Mouse (Mus musculus): ENCODE data around the gene Myo10. TPM values are rescaled to one million over a fixed set of nuclear protein-coding genes. Genes with fewer than 3 reads are reported as not detected.

Myo10 gene
- polyA plus RNA-seq, 1 experiment from 2014 or later, result 28.4 TPM

DNA sequence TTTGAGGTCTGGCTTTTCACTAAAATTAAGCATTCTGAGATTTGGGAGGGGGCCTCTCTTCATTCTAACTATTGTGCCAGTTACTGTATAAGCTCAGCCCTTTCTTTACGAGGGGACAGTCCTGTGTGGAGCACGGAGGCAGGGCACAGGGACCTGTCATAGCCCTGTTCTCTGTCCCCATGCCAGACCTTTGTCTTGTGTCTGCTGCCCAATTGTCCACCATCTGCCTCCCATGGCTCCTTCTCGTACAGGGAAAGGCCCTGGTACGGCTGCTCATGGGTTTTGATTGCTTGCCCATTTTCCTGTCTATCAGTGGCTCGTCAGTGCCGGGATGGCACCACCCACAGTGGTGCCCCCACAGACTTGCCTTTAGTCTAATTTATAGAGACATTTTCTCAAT, 74.3 kb downstream of the Myo10 start:
- Histone ChIP-seq H3K36me3 (peaks cover 3% of the 10 kb centered on the region), H3K4me1 (peaks cover 39% of the 10 kb centered on the region), H3K4me3 (no peak overlapping the region), H3K9ac (no peak overlapping the region), H3K27ac (no peak overlapping the region), H3K4me2 (no peak overlapping the region), H3K9me3 (no peaks in the 10 kb centered on the region), H3K27me3 (no peaks in the 10 kb centered on the region)
- no peak for ATAC-seq (ENCODE audit: insufficient number of reproducible peaks, low FRiP score, low TSS enrichment, low read depth)
- whole genome bisulfite sequencing, result 94% methylated on average over 6 of the region's 6 CpGs

DNA sequence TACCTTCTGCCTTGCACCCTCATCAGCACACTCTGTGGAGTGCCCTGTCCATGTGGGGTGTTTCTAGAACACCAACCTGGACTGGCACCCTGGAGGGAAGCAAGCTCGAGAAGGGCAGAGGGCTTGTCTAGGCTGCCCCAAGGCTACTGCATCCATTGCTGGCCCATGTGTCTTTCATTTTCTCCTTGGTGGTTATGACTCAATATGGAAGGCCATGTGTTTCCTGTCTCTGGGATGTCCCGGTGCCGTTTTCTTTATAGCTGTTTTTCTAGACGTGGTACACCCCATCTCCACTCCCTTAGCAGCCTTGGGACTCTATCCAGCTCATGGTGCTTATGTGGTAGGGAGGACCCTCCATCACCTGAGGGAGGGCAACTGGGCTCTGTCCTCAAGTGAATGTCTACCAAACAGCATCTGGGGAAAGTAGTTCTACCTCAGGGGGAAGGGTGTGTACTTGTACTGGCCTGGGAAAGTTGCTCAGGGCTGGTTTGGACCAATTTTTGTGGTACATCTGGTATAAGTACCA, 76.8 kb downstream of the Myo10 start:
- H3K9ac ChIP-seq, result no peak overlapping the region
- H3K4me3 ChIP-seq, result no peak overlapping the region
- peak; percentile 48; the same call in 1 of the 2 replicates for ATAC-seq (ENCODE audit: insufficient number of reproducible peaks, low FRiP score, low TSS enrichment, low read depth)
- 22% methylated on average over 4 of the region's 4 CpGs for WGBS
- H3K36me3 ChIP-seq, result peaks cover 14% of the 10 kb centered on the region
- no peaks in the 10 kb centered on the region for H3K9me3 ChIP-seq
- 0 out of 2 replicates have a peak overlapping the region, but pooled peaks have one; percentile 9 for H3K27ac ChIP-seq
- H3K4me2 ChIP-seq, result no peak overlapping the region
- H3K4me1 ChIP-seq, result peaks cover 17% of the 10 kb centered on the region; the same call in 1 of the 2 replicates
- no peaks in the 10 kb centered on the region for H3K27me3 ChIP-seq

DNA sequence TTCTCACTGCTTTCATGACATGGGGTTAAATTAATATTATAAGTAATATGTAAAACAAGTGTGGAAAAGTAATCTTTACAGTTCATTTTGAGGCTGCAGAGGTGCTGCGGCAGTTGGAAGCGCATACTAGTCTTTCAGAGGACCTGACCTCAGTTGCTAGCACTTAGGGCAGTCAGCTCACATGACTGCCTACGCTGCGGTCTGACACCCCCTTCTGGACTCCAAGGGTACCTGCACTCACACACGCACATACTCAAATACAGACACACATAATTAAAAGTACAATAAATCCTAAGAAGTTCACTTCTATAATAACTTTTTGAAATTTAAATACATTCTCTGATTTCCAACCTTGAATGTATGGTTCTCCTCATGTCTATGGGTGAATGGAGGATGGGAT, 80.3 kb downstream of the Myo10 start:
- no peaks in the 10 kb centered on the region for H3K27me3 ChIP-seq
- H3K36me3 ChIP-seq, result peaks cover 14% of the 10 kb centered on the region
- no peak overlapping the region for H3K4me3 ChIP-seq
- peaks cover 36% of the 10 kb centered on the region for H3K4me1 ChIP-seq
- H3K9ac ChIP-seq, result no peak overlapping the region
- H3K4me2 ChIP-seq, result no peak overlapping the region
- no peak overlapping the region for H3K27ac ChIP-seq
- 97% methylated on average over 5 of the region's 5 CpGs for WGBS
- ATAC-seq (ENCODE audit: insufficient number of reproducible peaks, low FRiP score, low TSS enrichment, low read depth), result no peak
- H3K9me3 ChIP-seq, result no peaks in the 10 kb centered on the region

DNA sequence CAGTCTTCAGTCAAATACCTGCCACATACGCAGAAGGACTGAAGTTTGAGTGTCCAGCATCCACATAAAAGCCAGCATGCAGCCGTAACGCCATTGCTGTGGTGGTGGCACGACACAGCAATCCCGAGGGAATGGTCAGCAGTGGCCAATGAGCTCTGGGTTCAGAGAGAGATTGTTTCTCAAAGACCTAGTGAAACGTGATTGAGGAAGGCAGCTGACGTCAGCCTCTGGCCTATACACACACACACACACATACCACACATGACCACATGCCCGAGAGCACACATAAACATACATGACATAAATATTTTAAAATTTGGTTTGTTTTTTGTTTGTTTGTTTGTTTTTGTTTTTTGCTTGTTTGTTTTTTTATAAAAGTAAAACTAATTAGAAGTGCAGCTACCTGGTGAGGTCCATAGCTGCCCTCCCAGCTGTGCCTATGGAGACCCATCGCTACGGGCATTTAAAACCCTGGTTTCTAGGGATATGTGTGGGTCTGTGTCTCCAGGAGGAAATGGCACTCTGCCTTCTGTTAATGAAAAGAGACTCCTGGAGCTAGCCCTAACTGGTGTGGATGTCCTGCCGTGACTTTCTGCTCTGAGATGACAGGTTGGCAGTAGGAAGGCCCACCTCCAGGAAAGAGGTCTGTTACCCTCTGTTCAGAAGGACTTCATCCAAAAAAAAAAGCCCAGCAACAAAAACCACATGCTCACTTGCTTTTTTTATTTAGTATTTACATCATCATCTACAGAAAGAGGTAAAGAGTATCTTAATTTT, 82.7 kb downstream of the Myo10 start:
- Histone ChIP-seq H3K27me3 (no peaks in the 10 kb centered on the region), H3K27ac (peak overlapping the region; percentile 50; the same call in 1 of the 2 replicates)

DNA sequence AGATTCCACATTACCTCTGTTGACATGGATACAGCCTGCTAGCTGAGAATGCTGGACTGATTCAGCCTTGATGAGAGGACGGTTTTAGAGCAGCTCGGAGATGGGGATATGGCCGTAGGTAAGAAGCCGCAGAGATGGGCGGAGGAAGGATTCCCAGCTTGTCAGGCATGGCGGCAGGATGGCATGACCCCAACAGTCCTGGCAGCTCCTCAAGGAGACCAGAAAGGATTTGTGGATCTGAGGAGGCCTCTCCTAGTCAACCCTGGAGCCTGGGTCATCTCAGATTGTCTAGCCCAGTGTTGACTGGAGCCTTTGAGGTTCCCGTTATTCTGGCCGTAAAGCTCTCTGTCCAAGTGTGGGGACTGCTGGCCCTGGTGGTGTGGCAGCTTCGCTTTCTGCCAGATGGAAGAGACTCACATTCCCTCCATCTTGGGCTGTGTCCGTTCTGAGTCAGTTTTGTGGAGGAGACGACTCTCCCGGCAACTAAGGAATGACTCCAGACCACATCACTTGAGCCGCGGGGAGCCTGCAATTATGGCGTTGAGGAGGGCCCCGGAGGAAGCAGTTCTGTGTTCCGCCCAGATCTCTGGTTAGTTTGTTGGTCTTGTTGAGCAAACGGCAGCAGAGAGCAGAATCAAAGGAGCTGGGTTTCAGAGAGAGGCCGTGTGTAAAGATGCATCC, 84.7 kb downstream of the Myo10 start:
- H3K9me3 ChIP-seq, result no peaks in the 10 kb centered on the region
- no peak for ATAC-seq (ENCODE audit: insufficient number of reproducible peaks, low FRiP score, low TSS enrichment, low read depth)

More for the DNA sequence above, 82.7 kb downstream of the Myo10 start:
- WGBS, result 68% methylated on average over 11 of the region's 11 CpGs
- peaks cover 14% of the 10 kb centered on the region for H3K36me3 ChIP-seq
- H3K9ac ChIP-seq, result no peak overlapping the region
- no peaks in the 10 kb centered on the region for H3K9me3 ChIP-seq
- H3K4me3 ChIP-seq, result no peak overlapping the region
- H3K4me1 ChIP-seq, result peaks cover 31% of the 10 kb centered on the region
- no peak overlapping the region for H3K4me2 ChIP-seq
- ATAC-seq (ENCODE audit: insufficient number of reproducible peaks, low FRiP score, low TSS enrichment, low read depth), result no peak

DNA sequence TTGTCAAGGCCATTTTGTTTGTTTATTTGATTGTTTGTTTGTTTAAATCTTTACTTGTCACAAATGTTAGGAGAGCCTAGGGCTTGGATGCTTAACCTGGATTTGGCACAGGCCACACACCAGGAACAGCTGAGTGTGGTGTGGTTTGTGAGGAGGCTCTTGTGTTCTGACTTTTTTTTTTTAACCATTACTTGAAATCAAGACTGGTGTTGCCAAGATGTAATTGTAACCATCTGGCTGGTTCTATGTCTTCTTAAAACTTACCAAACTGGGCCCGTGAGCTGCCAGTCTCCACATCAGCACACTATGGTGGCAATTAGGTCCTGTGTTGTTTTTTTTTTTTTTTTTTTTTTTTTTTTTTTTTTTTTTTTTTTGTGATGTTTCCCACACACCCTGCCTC, 85.6 kb downstream of the Myo10 start:
- H3K27ac ChIP-seq, result peak overlapping the region; percentile 63
- H3K27me3 ChIP-seq, result no peaks in the 10 kb centered on the region
- H3K9me3 ChIP-seq, result no peaks in the 10 kb centered on the region
- 29% methylated on average over 1 of the region's 1 CpGs for WGBS
- peaks cover 31% of the 10 kb centered on the region for H3K4me1 ChIP-seq
- H3K36me3 ChIP-seq, result peaks cover under 1% of the 10 kb centered on the region
- H3K4me2 ChIP-seq, result no peak overlapping the region
- H3K4me3 ChIP-seq, result no peak overlapping the region
- ATAC-seq (ENCODE audit: insufficient number of reproducible peaks, low FRiP score, low TSS enrichment, low read depth), result no peak
- H3K9ac ChIP-seq, result no peak overlapping the region

More for the DNA sequence above, 84.7 kb downstream of the Myo10 start:
- Histone ChIP-seq H3K4me1 (peaks cover 31% of the 10 kb centered on the region), H3K4me3 (no peak overlapping the region), H3K27ac (peak overlapping the region; percentile 63), H3K4me2 (no peak overlapping the region; the same call in 1 of the 2 replicates), H3K36me3 (peaks cover 9% of the 10 kb centered on the region), H3K9ac (no peak overlapping the region), H3K27me3 (no peaks in the 10 kb centered on the region)
- 55% methylated on average over 19 of the region's 19 CpGs for WGBS

DNA sequence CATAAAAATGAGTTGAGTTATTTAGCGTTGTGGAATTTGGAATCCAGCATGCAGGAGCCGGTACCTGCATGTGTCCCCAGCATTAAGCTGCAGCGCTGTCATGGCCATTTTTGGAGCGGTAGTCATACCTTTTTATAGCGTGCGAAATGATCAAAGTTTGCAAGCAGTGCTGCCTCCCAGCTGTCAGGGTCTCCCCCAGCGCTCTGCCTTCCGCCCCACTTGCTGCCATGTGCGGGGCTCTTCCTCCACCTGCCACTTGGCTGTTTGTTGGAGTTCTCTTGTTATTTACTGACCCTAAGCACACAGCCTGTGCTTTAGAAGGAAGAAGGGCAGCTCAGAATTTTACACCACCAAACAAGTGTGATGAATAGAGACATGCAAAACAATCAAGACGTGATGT, 88.6 kb downstream of the Myo10 start:
- peaks cover 34% of the 10 kb centered on the region for H3K4me1 ChIP-seq
- no peaks in the 10 kb centered on the region for H3K27me3 ChIP-seq
- no peak overlapping the region for H3K4me2 ChIP-seq
- no peak overlapping the region for H3K27ac ChIP-seq
- no peak overlapping the region for H3K9ac ChIP-seq
- WGBS, result 48% methylated on average over 10 of the region's 10 CpGs
- H3K4me3 ChIP-seq, result no peak overlapping the region
- no peak for ATAC-seq (ENCODE audit: insufficient number of reproducible peaks, low FRiP score, low TSS enrichment, low read depth)
- H3K9me3 ChIP-seq, result no peaks in the 10 kb centered on the region
- no peaks in the 10 kb centered on the region; the same call in 1 of the 2 replicates for H3K36me3 ChIP-seq

DNA sequence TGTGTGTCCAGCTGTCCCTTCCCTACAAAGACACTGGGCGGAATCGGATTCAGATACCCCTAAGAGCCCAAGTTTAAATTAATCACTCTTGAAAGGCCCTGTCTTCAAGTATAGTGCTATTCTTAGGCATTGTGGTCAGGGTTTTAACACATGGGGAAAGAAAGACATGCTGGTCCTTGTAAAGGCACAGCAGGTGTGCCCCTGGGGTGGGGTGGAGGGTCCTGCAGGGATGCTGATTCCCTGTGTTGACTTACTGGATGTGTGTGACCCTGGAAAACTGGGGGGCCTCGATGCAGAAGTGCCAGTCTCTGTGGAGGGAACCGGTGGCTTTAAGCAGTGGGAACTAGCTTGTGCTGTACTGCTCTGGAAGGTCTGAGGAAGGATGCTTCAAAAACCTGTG, 90.6 kb downstream of the Myo10 start:
- no peak overlapping the region for H3K4me3 ChIP-seq
- H3K27me3 ChIP-seq, result no peaks in the 10 kb centered on the region
- H3K4me2 ChIP-seq, result no peak overlapping the region
- no peaks in the 10 kb centered on the region for H3K9me3 ChIP-seq
- H3K36me3 ChIP-seq, result no peaks in the 10 kb centered on the region
- H3K27ac ChIP-seq, result no peak overlapping the region
- no peak for ATAC-seq (ENCODE audit: insufficient number of reproducible peaks, low FRiP score, low TSS enrichment, low read depth)
- no peak overlapping the region for H3K9ac ChIP-seq
- H3K4me1 ChIP-seq, result peaks cover 16% of the 10 kb centered on the region
- WGBS, result 72% methylated on average over 4 of the region's 4 CpGs

DNA sequence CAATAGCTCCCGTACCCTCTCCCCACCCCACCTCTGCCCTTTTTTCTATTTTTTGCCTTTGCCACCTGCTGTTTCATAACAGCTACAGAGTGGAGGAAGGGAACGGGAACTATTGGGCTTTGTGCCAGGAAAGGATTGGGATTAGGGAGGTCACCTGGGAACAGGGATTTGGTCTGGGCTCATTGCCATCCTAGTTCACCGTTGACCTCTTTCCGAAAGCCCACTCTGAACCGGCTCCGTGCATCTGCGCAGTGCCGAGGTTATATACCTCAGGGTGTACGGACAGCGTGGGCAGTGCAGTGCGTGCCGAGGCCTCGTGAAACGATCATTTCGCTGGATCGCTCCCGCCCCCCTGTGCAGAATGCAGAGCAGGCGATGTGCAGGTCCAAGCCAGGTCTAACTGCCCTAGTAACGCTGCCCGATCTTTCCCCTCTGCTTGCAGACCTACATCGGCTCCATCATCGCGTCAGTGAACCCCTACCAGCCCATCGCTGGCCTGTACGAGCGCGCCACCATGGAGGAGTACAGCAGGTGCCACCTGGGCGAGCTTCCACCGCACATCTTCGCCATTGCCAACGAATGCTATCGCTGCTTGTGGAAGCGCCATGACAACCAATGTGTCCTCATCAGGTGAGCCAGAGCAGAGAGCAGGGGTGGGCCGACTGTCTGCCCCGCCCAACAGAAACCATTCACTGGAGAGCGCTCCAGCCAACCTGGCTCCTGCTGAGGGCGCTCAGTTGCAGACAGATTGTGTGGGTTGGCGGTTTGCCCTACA, 91.4 kb downstream of the Myo10 start:
- Histone ChIP-seq H3K27me3 (no peaks in the 10 kb centered on the region), H3K27ac (no peak overlapping the region; the same call in 1 of the 2 replicates), H3K4me1 (peaks cover 15% of the 10 kb centered on the region), H3K36me3 (no peaks in the 10 kb centered on the region), H3K9ac (no peak overlapping the region), H3K4me3 (0 out of 2 replicates have a peak overlapping the region, but pooled peaks have one; percentile 4), H3K4me2 (peak overlapping the region; percentile 19; the same call in 1 of the 2 replicates), H3K9me3 (no peaks in the 10 kb centered on the region)
- 0 out of 2 replicates have a peak, but pooled peaks have one; percentile 31 for ATAC-seq (ENCODE audit: insufficient number of reproducible peaks, low FRiP score, low TSS enrichment, low read depth)
- 54% methylated on average over 38 of the region's 38 CpGs for WGBS

DNA sequence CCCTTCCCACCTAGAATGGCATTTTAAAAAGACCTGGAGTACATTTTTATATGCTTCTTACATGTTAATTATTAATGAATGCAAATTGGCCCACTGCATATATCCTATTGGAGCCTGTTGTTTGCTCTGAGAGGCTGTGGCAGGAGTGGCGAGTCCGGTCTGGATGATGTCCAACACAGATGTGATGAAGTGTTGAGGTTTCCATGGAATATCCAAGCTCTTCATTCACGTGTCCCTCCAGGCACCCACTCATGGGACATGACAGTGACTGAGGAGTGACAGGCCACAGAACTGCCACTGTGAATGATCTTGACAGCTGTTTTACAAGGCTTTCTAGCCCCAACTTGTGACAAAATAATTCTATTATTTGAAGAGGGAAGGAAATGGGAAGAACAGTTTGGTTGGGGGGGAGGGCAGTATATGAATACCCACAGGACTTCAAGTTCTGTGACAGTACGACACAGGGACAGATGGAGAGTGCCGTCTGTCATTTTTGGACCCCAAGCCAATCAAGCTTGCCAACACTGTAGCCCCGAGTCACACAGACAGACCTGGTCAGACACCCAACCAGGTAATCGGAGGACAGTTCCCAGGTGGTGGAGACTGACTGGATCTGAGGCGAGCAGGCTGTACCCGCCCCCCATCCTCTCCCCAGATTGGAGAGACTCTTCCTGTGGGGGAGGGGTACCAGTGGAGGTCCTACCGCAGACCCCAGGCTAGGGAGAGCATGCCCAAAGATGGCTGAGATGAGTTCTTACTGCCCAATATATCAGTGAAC, 93.1 kb downstream of the Myo10 start:
- H3K27me3 ChIP-seq, result no peaks in the 10 kb centered on the region
- no peak for ATAC-seq (ENCODE audit: insufficient number of reproducible peaks, low FRiP score, low TSS enrichment, low read depth)
- no peak overlapping the region for H3K4me2 ChIP-seq
- H3K9me3 ChIP-seq, result no peaks in the 10 kb centered on the region
- no peak overlapping the region for H3K27ac ChIP-seq
- H3K36me3 ChIP-seq, result 0 out of 2 replicates have a peak, but pooled peaks cover 4% of the 10 kb centered on the region
- peaks cover 11% of the 10 kb centered on the region for H3K4me1 ChIP-seq
- no peak overlapping the region for H3K9ac ChIP-seq
- no peak overlapping the region for H3K4me3 ChIP-seq
- 68% methylated on average over 10 of the region's 10 CpGs for WGBS

DNA sequence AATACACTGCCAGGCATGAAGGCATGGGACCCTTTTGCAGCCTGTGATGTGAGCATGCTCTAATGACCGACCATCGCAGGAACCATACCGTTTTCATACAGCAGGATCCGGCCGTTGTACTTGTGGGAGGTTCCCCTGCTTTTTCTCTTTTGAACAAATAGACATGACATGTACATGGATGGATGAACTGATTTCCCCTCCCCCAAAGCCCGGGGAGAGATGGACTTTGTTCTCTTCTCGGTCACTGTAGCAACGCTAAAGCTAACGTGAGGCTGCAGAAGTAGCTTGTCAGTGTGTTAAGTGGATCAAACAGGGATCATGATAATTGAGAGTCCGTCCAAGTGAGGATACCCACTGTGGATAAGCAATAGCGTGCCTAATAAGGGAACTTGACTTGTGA, 93.7 kb downstream of the Myo10 start:
- Histone ChIP-seq H3K36me3 (0 out of 2 replicates have a peak, but pooled peaks cover 9% of the 10 kb centered on the region), H3K4me3 (no peak overlapping the region), H3K9me3 (no peaks in the 10 kb centered on the region), H3K4me1 (peaks cover 11% of the 10 kb centered on the region), H3K9ac (no peak overlapping the region), H3K27me3 (no peaks in the 10 kb centered on the region), H3K27ac (no peak overlapping the region), H3K4me2 (no peak overlapping the region)
- 87% methylated on average over 11 of the region's 11 CpGs for WGBS
- ATAC-seq (ENCODE audit: insufficient number of reproducible peaks, low FRiP score, low TSS enrichment, low read depth), result no peak
